Mouse (Mus musculus): ENCODE measurements at regions not wholly inside any gene's neighbourhood (a gene's known extent, or its start where the extent isn't known, plus 50 kb on each side); places are given as distances from the start of the nearest gene placed in this dataset.

DNA sequence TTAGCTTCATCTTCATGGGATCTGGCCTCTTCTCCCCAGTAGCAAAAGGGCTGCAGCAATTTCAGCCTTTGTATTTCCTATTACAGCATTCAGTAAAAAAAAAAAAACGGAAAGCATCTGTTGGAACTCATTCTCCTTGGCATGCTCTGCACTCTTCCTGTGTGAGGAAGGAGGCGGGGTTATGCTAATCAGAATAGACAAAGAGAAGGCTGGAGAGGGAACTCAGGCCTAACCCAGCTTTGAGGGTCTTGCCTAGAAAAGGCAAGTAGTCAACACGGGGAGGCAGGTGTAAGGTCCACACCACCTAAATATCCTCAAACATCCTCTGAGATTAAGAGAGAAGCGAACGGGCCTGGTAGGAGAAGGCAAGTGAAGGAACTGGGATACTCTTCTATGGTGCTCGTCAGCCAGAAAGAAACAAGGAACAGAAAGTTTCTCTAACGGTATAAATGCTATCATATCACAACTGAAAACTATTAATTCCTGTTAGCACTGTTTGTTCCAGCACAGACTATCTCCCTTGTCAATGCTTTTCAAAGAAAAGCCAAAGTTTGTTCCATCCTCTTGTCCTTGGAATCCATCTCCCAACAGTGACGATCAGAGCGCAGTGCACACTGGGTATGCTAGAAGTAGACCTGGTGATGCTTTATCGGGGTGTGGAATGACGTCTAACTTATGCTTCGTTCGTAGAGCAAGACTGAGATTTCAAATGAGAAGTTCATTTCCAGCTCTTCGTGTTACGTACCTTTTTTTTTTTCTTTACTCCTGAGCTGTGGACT lies 98.9 kb downstream of the Kctd12 start:
- no peak for DNase-seq (ENCODE audit: low read depth, low spot score)

DNA sequence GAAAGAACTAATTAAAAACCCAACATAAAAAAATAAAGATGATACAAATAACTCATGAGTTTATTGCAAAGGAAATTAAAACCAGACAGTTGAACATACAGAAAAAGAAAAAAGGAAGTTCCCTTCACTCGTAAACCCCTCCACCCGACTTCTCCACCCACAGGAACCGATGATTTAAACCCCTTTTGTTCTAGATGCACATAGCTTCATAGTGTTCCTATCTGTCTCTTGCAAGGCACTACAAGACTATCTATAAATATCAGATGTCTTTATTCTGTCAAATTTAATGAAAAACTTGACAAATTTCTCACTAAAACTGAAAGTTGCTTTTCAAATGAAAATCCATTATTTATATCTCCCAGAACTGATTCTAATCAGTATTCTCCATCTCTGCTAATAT lies 100.2 kb downstream of the Kctd12 start:
- DNase-seq (ENCODE audit: low read depth, low spot score): no peak

DNA sequence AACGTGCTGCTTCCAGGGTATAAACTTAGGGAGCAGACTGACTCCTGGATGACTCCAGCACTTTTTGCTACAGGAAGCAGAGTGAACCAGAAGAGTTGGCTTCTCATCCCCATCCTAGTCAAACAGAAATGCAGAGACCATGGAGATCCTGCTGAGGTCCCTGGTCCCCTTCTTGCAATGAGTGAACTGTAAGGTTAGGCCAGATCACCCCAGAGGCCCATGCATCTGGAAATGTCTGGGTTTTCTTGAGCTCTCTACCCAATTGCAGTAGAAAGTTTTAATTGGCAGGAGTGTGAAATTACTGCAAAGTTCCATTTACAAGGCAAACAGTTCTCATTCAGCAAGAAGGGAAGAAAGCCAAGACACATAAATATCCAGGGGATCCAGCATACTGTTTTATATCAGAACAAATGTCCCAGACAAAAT lies 101.8 kb downstream of the Kctd12 start:
- no peak for DNase-seq (ENCODE audit: low read depth, low spot score)

DNA sequence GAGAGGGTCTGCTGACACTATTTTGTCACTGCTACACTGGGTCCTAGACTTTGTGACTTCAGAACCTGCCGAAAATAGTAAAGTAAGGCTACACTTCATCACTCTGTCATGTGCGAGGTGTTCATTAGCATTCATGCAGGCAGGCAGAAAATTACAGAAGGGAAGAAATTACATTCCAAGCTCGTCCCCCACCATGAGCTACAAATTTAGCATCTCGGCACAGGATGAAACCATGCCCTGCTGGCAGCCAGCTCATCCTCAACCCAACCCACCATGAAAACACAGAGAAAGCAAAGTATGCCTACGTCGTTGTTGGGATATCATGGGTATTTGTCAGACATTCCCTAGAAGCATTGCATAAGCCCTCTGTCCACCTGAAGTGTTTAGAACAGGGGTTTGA lies 103.9 kb downstream of the Kctd12 start:
- no peak for DNase-seq (ENCODE audit: low read depth, low spot score)

DNA sequence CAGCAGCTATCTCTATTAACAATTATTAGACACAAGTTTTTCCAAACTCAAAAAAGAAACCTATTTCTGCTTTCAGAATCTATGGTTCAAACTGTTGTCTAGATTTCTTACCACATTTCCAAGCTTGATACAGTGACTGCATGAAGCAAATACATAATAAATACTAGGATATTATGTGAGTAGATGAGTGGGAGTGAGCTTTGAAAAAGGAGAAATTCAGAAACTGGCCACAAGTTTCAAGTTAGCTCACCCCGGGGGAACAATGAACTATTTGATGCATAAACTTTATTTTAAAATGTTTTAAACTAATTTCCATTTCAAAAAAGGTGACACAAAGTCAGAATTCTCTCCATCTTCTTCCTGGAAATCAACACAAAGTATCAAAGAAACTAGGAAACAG lies 114.3 kb downstream of the Kctd12 start:
- no peak for DNase-seq (ENCODE audit: low read depth, low spot score)

DNA sequence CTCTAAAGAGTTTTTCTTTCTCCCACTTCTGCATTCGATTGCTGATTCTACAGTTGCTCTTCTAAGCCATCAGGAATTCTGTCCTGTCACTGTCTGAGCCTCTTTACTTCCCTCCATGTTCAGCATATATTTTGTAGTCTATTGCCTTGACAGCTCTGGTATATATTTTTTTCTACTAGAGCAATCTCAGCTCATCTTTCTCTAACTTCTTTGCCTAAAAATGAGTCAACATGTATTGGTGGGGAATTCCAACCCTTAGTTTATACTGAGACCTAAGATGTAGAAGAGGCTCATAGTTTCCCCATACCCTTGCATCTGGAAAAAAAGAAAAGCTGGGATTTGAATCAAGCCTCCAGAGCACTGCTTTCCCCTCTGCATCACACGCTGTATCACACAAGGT lies 114.7 kb downstream of the Kctd12 start:
- DNase-seq (ENCODE audit: low read depth, low spot score): no peak

DNA sequence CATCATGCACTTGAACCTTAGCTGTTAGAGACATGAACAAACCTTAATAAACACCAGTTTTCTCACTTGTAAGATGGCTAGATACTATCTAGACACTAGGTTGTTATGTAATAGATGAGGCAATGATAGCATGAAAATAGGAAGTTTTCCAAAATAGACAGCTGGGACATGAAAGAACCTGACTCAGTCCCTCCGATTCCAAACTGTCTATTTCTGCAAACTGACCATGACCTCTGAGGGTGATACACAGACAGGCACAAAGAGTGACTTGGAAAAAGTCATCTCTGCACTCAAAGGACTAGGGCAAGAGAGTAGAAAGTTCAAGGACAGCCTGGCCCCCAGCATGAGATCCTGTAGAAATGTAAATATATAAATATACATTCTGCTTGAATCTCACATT lies 115.9 kb downstream of the Kctd12 start:
- DNase-seq (ENCODE audit: low read depth, low spot score): no peak

DNA sequence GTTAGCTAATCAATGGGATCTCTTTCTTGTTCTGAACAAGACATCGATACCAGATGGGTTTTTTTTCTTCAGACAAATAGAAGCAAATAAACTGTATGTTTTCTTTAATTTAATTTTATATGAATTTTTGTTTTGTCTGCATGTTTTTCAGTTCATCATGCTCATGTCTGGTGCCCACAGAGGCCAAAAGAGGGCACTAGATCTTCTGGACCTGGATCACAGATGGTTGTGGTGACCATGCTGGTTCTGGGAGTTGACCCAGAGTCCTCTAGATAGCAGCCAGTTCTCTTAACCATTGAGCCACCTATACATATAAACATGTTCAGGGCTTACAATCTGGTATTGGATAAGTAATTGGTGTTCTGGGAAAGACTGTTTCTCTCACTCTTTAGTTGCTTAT lies 120.7 kb downstream of the Kctd12 start:
- DNase-seq (ENCODE audit: low read depth, low spot score): no peak

DNA sequence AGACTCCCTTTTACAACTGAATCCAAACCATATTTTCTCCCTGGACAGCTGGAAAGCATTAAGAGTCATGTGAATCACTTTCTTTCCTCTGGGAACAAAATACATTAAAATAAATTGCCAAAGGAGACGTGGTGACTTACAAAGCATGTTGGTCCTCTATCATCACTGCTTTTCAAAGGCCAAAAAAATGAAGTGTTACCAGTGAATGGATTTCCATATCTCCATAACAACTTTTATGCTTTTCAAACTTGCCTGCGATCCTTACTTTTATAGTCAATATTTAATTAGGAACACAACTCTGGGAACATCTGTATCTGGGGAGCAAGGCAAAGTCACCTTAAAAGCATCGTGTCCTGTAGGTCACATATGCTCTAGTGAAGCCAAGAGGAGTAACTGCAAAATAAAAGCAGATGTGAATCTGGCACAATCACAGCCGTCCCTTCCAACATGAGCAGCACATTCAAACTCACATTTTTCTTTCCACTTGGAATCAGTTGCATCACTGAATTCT lies 123.0 kb downstream of the Kctd12 start:
- no peak for DNase-seq (ENCODE audit: low read depth, low spot score)

DNA sequence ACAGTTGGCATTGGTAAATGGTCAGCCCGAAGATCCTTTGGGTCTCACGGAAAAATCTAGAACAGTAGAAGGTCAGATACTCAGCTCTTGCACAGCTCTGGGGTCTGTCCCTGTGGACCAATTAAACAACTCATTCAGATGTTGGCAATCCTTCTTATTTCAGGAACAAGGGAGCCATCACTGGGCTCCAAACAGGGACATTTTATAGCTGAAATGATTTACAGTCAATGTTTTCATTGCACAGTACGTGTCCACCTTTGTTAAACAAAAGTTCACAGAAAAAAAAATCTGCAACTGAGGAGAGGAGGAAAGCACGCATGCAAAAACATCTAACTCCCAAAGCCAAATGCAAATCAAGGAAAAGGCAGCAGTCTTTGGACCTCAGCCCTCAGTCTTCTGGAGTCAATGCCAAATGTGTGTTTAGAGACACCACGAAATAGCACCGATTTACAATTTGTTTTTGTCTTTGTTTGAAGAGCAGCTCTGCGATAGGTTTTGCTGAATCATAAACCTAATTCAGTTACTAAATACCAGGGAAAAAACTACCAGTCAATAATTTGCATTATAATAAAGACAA lies 127.1 kb downstream of the Kctd12 start:
- DNase-seq (ENCODE audit: low read depth, low spot score): no peak

DNA sequence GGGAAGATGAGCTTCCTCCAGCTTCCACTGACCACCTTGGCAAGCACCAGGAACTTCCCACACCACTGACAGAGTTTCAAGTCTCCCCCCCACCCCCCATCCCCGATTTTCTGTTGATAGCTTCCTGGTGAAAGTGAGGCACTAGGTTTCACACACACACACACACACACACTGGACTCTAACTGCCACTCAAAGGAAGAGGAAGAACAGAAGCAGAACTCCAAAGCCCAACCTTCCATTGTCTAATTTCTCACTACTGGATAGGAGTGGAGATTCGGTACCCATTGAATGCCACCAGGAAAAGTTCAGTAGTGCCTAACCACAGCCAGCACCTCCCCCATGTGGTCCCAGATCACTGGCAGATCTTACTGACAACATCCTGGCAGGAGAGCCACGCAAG lies 138.7 kb downstream of the Kctd12 start:
- no peak for DNase-seq (ENCODE audit: low read depth, low spot score)

DNA sequence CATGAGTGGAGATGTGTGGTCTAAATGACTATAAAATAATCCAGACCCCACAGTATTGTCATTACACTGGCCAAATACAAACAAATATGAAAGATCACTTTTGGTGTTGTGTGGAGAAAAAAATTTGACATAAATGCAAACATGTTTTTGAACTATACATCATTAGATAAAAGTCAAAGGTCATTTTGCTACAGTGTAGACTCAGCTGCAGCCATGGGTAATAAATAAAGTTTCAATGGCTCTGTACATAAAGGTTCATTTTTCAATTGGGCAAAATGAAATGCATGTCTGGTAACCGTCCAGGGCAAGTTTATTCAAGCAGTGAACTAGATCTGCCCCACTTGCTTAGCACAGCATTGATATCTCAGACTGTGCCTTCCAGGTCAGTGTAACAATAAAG lies 144.8 kb downstream of the Kctd12 start:
- DNase-seq (ENCODE audit: low read depth, low spot score): no peak

DNA sequence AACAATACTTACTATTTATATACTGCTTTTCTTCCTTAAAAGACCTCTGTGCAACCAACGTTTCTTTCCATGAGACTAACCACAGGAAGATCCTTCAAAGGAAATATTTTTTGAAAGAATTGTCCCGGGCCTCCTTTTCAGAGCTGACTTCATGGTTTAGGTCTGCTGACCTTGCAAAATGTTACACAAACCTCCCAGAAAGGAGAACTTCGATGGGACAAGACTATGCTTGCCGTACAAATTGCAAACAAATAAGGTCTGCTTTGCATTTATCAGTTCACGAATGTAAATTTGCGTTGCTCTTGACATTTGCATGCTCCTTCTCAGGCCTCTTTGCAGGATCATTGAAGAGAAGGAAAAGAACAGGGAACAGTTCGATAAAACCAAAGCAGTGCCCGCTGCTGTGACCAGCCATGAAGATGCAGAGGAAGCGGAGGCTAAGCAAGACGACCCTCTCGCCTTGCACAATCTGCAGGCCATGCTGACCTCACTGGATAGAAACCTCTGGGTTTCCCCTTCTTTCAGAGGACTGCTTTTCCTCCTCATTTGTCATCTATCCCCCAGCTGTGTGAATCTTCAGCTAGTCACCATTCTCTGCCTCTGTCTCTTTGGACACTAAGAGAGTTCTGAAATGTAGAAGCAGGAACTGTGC lies 147.2 kb downstream of the Kctd12 start:
- no peak for DNase-seq (ENCODE audit: low read depth, low spot score)

DNA sequence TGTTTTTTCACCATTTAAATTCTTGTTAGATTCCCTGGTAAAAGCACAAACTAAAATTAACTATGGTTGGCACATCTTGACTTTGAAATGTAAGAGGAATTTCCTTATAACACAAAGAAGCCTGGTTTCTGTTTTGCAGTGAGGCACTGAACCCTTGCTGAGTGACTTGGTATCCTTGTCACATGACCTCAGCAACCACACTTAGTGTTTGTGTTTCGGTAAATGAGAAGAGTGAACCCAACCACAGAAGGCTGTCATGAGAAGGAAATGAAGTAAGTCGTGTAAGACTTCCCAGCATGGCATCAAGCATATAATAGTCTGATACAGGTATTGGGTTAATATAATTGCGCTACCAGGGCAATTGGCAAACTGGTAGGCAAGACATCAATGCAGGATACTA lies 154.0 kb downstream of the Kctd12 start:
- DNase-seq (ENCODE audit: low read depth, low spot score): no peak

DNA sequence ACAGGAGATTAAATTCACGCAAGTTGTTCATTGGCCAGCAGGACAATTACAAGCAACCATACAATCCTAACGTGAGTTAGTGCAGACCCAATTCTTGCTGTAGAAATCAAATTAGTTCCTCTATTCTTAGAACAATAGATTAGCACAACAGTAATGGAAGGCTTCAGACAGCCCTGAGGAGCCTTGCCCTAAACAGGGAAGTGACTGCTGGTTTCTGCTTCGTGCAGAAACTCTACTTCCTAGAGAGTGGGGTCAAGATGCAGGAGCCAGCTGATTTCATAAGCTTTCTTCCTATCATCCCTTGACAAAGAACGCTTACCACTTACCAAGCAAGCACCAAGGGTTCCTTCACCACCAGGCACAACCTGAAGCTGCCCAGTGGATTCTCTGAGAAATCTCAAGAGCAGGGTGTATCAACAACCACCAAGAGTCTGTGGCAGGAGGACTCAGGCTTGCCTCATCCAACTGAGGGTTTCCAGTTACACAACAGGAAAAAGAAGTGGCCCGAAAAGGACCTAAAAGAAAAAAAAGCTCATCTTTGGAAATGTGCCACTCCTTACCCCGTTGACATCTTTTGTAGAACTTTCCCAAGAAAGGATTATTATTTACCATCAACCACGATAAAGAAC lies 154.6 kb downstream of the Kctd12 start:
- DNase-seq (ENCODE audit: low read depth, low spot score): no peak

DNA sequence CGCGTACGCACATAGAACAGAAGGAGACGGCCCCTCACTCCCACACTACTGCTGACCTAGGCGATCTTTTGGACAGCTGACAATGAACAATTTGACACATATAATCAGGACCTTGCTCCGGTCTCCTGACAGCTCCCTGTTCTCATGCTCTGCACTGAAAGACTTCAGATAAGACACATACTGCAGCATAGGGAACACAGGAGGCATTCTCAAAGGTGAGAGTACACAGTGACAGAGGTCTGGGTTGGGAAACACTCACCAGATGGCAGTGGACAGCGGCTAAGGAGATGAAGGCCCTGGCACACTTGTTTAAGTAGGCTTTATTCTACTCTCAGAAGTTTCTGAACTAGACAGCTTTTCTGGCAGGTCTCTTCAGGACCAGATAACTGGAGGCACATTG lies 156.9 kb downstream of the Kctd12 start:
- DNase-seq (ENCODE audit: low read depth, low spot score): no peak

DNA sequence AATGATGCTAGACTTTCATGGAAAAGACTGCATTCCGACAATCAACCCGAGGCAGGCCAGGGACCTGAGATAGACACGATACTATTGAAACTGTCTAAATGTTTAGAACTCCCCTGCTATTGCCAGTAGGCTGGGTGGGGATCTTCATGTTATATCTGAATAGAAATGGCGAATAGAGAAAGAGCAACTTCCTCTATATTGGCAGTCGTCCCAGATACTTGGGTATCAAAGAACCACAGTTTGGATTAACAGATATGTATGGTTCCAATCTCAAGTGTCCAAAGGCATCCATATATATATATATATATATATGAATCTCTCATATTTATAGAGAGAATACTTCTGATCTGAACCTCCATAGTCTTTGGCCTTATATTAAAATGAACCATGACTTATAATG lies 161.8 kb downstream of the Kctd12 start:
- no peak for DNase-seq (ENCODE audit: low read depth, low spot score)

DNA sequence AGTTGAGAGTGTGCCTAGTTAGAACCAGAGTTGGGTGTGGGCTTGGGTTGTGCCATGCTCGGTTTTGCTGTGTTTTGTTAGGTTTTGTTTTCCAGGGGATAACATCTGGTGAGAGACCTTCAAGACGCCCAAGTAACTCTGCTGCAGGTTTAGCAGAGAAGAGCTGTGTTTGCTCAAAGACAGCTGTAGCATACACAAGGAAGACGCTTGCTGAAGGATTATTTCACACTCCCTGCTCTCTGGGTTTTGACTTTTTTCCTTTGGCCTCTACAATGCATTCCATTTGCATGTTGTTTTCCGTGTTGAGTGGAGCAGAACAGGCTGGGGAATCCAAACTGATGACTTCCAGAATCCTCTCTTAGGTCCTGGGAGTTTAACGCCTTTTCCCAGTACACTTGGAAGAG lies 170.8 kb downstream of the Kctd12 start:
- no peak for DNase-seq (ENCODE audit: low read depth, low spot score)

DNA sequence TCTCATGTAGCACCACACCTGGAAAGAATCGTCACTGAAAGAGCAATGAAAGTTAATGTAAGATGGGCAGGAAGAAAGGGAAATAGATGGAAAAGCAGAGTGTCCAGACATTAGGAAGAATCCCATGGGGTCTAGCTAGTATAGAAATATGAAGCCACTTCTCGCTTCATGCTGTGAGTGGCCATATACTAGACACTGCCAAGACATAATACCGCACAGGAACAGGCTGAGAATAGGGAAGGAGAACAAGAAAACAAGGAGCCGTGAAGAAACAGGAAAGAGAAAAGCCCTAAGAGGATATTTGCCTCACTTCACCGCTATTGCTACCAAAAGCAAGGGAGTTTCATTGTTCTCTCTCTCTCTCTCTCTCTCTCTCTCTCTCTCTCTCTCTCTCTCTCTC lies 171.4 kb downstream of the Kctd12 start:
- DNase-seq (ENCODE audit: low read depth, low spot score): no peak

DNA sequence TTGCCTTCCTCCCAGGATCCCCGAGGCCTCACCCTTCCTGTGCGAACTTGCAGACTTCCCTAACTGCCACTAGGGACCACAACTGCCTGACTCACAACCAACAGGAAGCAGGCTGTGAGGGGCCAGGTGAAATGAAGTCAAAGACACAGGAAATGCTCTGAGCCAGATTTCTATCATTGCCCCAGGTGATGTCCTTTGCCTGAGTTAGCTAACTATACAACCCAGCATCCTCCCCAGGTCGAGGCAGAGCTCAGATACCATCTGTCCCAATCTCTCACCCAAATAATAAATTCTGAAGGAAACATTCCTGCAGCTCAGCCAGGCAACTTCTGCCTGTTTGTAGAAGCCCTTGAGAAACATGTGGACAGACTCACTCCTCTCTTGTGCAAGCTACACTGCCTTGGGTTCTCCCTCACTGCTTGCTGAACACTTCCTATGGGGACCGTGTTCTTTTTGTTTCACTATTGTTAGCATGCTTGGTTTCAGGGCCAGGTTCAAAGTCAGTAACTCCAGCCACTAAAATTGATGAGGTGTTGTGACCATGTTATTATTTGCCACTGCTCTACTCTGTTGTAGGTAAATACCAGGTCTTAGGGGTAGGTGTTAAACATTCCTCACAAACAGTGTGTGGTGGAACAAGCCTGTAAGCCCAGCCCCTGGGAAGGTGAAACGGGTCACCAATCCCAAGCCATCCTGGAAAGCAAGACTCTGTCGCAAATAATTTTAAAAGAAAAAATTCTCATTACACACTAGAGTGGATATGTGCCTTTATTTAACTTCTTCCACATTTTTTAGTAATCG lies 172.1 kb downstream of the Kctd12 start:
- no peak for DNase-seq (ENCODE audit: low read depth, low spot score)

Data from retina, postnatal 7 days (tissue).